ENCODE assay signal across 17 mouse cellular contexts in the genomic region with DNA sequence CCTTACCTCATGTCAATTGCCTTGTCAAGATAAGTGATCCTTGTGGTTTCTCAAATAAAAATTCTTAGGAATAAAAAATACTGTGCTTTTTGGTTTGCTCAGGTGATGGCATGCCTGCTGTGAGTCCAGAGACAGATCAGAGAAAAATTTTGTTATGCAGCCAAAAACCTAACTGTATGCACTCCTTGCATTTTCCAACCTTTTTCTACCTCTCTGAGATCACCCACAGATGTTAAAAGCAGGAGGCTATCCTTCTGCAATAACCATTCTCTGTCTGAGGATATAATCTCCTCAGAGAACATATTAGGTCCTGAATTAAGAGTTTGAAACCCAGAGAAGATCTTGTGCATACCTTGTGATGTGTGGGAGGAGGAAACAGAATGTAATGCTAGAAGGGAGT.
DNase-seq lines count a peak whose midpoint lies in the region; ATAC-seq lines count a peak whose summit lies in the region.
"Had no signal": no experiment of that assay in that cellular context is flagged by ENCODE, and none has a peak within 500 bp of the region (broad histone marks: within the 10 kb centered on the region; RNA-seq: fewer than 3 reads in every experiment).

No protein-coding gene starts in this region.

- peak overlapping the region; percentile 9; the same call in 1 of the 2 replicates for H3K4me2 ChIP-seq in forebrain, embryonic 16.5 days (ENCODE audit: low read length)
- no peak overlapping the region for H3K4me2 ChIP-seq in forebrain, embryonic 12.5 days
- H3K4me2 ChIP-seq in neural tube, embryonic 12.5 days (replicated peaks) = peak overlapping the region; percentile 22; the same call in 1 of the 2 replicates
- peak overlapping the region; percentile 80 for H3K4me2 ChIP-seq in hindbrain, embryonic 14.5 days (replicated peaks)
- peak overlapping the region; percentile 58 for H3K4me2 ChIP-seq in neural tube, embryonic 14.5 days (ENCODE audit: low read depth, low read length)

- no peak overlapping the region for H3K4me3 ChIP-seq in forebrain, embryonic 16.5 days (replicated peaks; ENCODE audit: low read length)
- no peak overlapping the region for H3K4me3 ChIP-seq in forebrain, embryonic 12.5 days (replicated peaks)
- H3K4me3 ChIP-seq in neural tube, embryonic 12.5 days = no peak overlapping the region
- peak overlapping the region; percentile 45 for H3K4me3 ChIP-seq in hindbrain, embryonic 14.5 days (replicated peaks; ENCODE audit: low read length)
- peak overlapping the region; percentile 47 for H3K4me3 ChIP-seq in neural tube, embryonic 14.5 days (ENCODE audit: low read depth, low read length)

- no peak overlapping the region for H3K9ac ChIP-seq in forebrain, embryonic 16.5 days (replicated peaks; ENCODE audit: low read depth, low read length)
- no peak overlapping the region for H3K9ac ChIP-seq in forebrain, embryonic 12.5 days
- H3K9ac ChIP-seq in neural tube, embryonic 12.5 days = no peak overlapping the region
- peak overlapping the region; percentile 69 for H3K9ac ChIP-seq in hindbrain, embryonic 14.5 days
- no peak overlapping the region for H3K9ac ChIP-seq in neural tube, embryonic 14.5 days (replicated peaks; ENCODE audit: low read depth, low read length)
- H3K9ac ChIP-seq: forebrain, embryonic 13.5 days; liver, embryonic 14.5 days had no signal

- ATAC-seq in forebrain, embryonic 16.5 days = no peak
- ATAC-seq in forebrain, embryonic 12.5 days (ENCODE audit: low FRiP score) = no peak
- ATAC-seq in neural tube, embryonic 12.5 days (ENCODE audit: low FRiP score, low read depth) = no peak
- ATAC-seq in hindbrain, embryonic 14.5 days (ENCODE audit: low FRiP score) = no peak
- ATAC-seq in neural tube, embryonic 14.5 days (ENCODE audit: low read depth) = no peak
- ATAC-seq: forebrain, embryonic 13.5 days; lung, postnatal 0 days had no signal

- H3K36me3 ChIP-seq in forebrain, embryonic 16.5 days (ENCODE audit: control insufficient read depth, insufficient read depth) = no peaks in the 10 kb centered on the region
- H3K36me3 ChIP-seq in forebrain, embryonic 12.5 days (replicated peaks) = no peaks in the 10 kb centered on the region
- H3K36me3 ChIP-seq in neural tube, embryonic 12.5 days = no peaks in the 10 kb centered on the region
- no peaks in the 10 kb centered on the region for H3K36me3 ChIP-seq in hindbrain, embryonic 14.5 days (replicated peaks; ENCODE audit: control insufficient read depth, insufficient read depth)
- no peaks in the 10 kb centered on the region for H3K36me3 ChIP-seq in neural tube, embryonic 14.5 days (ENCODE audit: control insufficient read depth, insufficient read depth, low read length)

- H3K9me3 ChIP-seq in forebrain, embryonic 16.5 days (ENCODE audit: control insufficient read depth, low read length) = no peaks in the 10 kb centered on the region
- no peaks in the 10 kb centered on the region for H3K9me3 ChIP-seq in forebrain, embryonic 12.5 days
- no peaks in the 10 kb centered on the region for H3K9me3 ChIP-seq in neural tube, embryonic 12.5 days
- no peaks in the 10 kb centered on the region for H3K9me3 ChIP-seq in hindbrain, embryonic 14.5 days (ENCODE audit: control insufficient read depth, low read length)
- H3K9me3 ChIP-seq in neural tube, embryonic 14.5 days (ENCODE audit: control insufficient read depth, low read length) = no peaks in the 10 kb centered on the region
- H3K9me3 ChIP-seq: forebrain, embryonic 13.5 days had no signal

- no peak for DNase-seq in neural tube, embryonic 10.5 days (ENCODE audit: extremely low spot score, low spot score)
- no peak for DNase-seq in hindbrain, embryonic 14.5 days (ENCODE audit: low spot score)
- DNase-seq in gastrocnemius, adult 8-10 months (ENCODE audit: low spot score in 2 of 2) = no peak
- no peak for DNase-seq in urinary bladder, postnatal 10 days (ENCODE audit: low spot score)
- DNase-seq: B cell, adult 2 months; gastrocnemius, postnatal 10 days; kidney, adult 18-20 months; kidney, postnatal 36 days; right cerebral cortex, postnatal 25 days; thymus, adult 18-20 months had no signal

- no peak overlapping the region for H3K27ac ChIP-seq in forebrain, embryonic 16.5 days (ENCODE audit: low read length)
- no peak overlapping the region for H3K27ac ChIP-seq in forebrain, embryonic 12.5 days
- H3K27ac ChIP-seq in neural tube, embryonic 12.5 days = no peak overlapping the region
- no peak overlapping the region for H3K27ac ChIP-seq in hindbrain, embryonic 14.5 days
- no peak overlapping the region for H3K27ac ChIP-seq in neural tube, embryonic 14.5 days (ENCODE audit: low read depth, low read length)
- H3K27ac ChIP-seq: forebrain, embryonic 13.5 days; liver, embryonic 14.5 days had no signal

- peaks cover 9% of the 10 kb centered on the region for H3K4me1 ChIP-seq in forebrain, embryonic 16.5 days (replicated peaks; ENCODE audit: control insufficient read depth, insufficient read depth, low read length)
- 0 out of 2 replicates have a peak, but pooled peaks cover 9% of the 10 kb centered on the region for H3K4me1 ChIP-seq in forebrain, embryonic 12.5 days
- H3K4me1 ChIP-seq in neural tube, embryonic 12.5 days = peaks cover 3% of the 10 kb centered on the region; the same call in 1 of the 2 replicates
- H3K4me1 ChIP-seq in hindbrain, embryonic 14.5 days (replicated peaks; ENCODE audit: control insufficient read depth, insufficient read depth, low read length) = 0 out of 2 replicates have a peak, but pooled peaks cover 5% of the 10 kb centered on the region
- no peaks in the 10 kb centered on the region for H3K4me1 ChIP-seq in neural tube, embryonic 14.5 days (ENCODE audit: control insufficient read depth, insufficient read depth, low read length)

- 0 out of 2 replicates have a peak, but pooled peaks cover 2% of the 10 kb centered on the region for H3K27me3 ChIP-seq in forebrain, embryonic 16.5 days (replicated peaks; ENCODE audit: control insufficient read depth, insufficient read depth, low read length)
- H3K27me3 ChIP-seq in forebrain, embryonic 12.5 days = no peaks in the 10 kb centered on the region
- H3K27me3 ChIP-seq in neural tube, embryonic 12.5 days (replicated peaks) = no peaks in the 10 kb centered on the region
- H3K27me3 ChIP-seq in hindbrain, embryonic 14.5 days (ENCODE audit: control insufficient read depth, insufficient read depth, low read length) = no peaks in the 10 kb centered on the region
- H3K27me3 ChIP-seq in neural tube, embryonic 14.5 days (ENCODE audit: control insufficient read depth, insufficient read depth, low read length) = no peaks in the 10 kb centered on the region
- H3K27me3 ChIP-seq: forebrain, embryonic 13.5 days had no signal

Comparison
In these comparisons a context has a peak if more than half of its experiments do, and no peak if none do; other contexts are left out.
1. H3K4me3 ChIP-seq: peak in hindbrain, embryonic 14.5 days (single experiment) and neural tube, embryonic 14.5 days (single experiment); none in forebrain, embryonic 16.5 days (single experiment), forebrain, embryonic 12.5 days (single experiment) and neural tube, embryonic 12.5 days (single experiment).